Mouse (Mus musculus) CH12.LX (cell line): Measurements from ENCODE around the gene Cdkn2aip.

Source experiments
- CHD2 ChIP-seq: IDR thresholded peaks from 2 replicates; pipeline ENCODE4 v1.6.1; 2011; ENCODE audit warnings: low read length, improper control_type of control experiment
- CTCF ChIP-seq, 2 experiments: IDR thresholded peaks in 1 of 2; conservative IDR thresholded peaks in 1 of 2; 2 replicates each; pipeline ENCODE4 v1.5.1; 2011 to 2012; ENCODE audit warnings: low read depth in 2 of 2, low read length in 2 of 2, improper control_type of control experiment in 1 of 2, inconsistent platforms in 1 of 2, mild to moderate bottlenecking in 1 of 2, moderate library complexity in 1 of 2
- EP300 ChIP-seq: IDR thresholded peaks from 2 replicates; pipeline ENCODE4 v1.6.1; 2011; ENCODE audit warnings: low read length, improper control_type of control experiment
- HCFC1 ChIP-seq: IDR thresholded peaks from 2 replicates; pipeline ENCODE4 v1.6.1; 2012; ENCODE audit warnings: low read depth, mild to moderate bottlenecking, inconsistent platforms, low read length, improper control_type of control experiment
- POLR2A ChIP-seq: IDR thresholded peaks from 2 replicates; pipeline ENCODE4 v1.6.1; 2011; ENCODE audit warnings: low read depth, mild to moderate bottlenecking, improper control_type of control experiment, low read length
- POLR2AphosphoS2 ChIP-seq: IDR thresholded peaks from 2 replicates; pipeline ENCODE4 v1.6.1; 2011; ENCODE audit warnings: low read depth, low read length, improper control_type of control experiment
- TBP ChIP-seq: conservative IDR thresholded peaks from 2 replicates; pipeline ENCODE4 v1.6.1; 2011; ENCODE audit warnings: low read depth, low read length, improper control_type of control experiment
- UBTF ChIP-seq: IDR thresholded peaks from 2 replicates; pipeline ENCODE4 v1.6.1; 2012; ENCODE audit warnings: low read depth, mild to moderate bottlenecking, inconsistent platforms, low read length, improper control_type of control experiment, moderate library complexity
- USF2 ChIP-seq: conservative IDR thresholded peaks from 2 replicates; pipeline ENCODE4 v1.6.1; 2011; ENCODE audit warnings: low read depth, low read length, improper control_type of control experiment
- ZNF384 ChIP-seq: IDR thresholded peaks from 2 replicates; pipeline ENCODE4 v1.6.1; 2012; ENCODE audit warnings: low read depth, low read length, improper control_type of control experiment, inconsistent platforms

- TF ChIP-seq EP300 (no peak), HCFC1 (no peak), CTCF (conservative IDR thresholded peaks at IDR 0.05 in 1 of 2, IDR thresholded peaks at IDR 0.05 in 1 of 2; ENCODE audit: low read depth in 2 of 2, low read length in 2 of 2) (no peak), POLR2A (no peak), POLR2AphosphoS2 (no peak), USF2 (no peak), TBP (no peak), ZNF384 (no peak), UBTF (no peak), CHD2 (no peak)
Measured at GRCm38 (mm10) chr8:47753121-47753520, 39.4 kb upstream of the Cdkn2aip start.
